Mouse (Mus musculus): Measurements from ENCODE around the gene Il1f9.
"Not testable (repeated sequence)": the region's sequence is repeated elsewhere in the genome, so short reads cannot be mapped to it uniquely, and the experiment has no call there.

Gene Il1f9

DNA sequence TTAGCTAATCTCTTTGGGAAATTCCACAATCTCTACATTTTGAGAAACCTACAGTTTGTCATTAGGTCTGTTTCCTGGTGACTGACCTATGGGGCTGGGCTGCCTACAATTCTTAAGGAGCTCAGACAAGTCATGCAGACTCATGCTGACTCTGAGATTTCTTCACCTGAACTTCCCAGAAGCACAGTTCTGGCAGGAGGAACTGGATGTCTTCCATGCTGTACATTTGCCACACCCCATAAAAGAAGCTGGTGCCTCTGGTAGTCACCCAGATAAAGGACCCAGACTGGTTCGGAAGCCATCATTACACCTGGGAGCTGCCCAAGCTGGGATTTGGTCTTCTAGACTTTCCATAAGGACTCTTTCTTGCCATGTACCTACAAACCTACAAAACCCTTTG, at the start of gene Il1f9:
Gene Il1f9 (plus strand): TSS at position 301 of the 400 bp plus-strand sequence.
- no peak for DNase-seq (ENCODE audit: low read depth, low spot score)

DNA sequence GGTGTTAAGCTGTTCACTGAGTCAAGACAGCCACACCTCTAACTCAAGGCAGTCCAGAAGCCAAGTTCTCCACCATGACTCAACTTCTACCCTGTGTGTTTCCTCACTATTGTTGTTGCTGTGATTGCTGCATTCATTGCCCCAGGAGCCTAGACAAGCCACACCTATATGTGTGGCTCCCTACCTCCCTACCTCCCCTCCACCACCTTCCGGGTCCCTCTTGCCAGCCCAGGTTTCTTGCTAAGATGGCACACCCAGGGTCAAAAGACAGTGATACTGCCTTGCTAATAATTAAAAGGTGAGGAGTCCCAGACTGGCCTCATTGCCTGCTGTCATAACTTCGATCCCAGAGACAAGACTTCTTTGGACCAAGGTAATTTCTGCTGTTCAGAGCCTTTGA, 33.4 kb upstream of the Il1f9 start, which contains the start of gene Il1f8:
Gene Il1f8 (plus strand): TSS at position 301 of the 400 bp plus-strand sequence.
- DNase-seq (ENCODE audit: low read depth, low spot score): no peak

GRCm38 (mm10) chr2:24181683-24182331, 4.5 kb upstream of the Il1f9 start:
- DNase-seq (ENCODE audit: low read depth, low spot score): peak; percentile 38

DNA sequence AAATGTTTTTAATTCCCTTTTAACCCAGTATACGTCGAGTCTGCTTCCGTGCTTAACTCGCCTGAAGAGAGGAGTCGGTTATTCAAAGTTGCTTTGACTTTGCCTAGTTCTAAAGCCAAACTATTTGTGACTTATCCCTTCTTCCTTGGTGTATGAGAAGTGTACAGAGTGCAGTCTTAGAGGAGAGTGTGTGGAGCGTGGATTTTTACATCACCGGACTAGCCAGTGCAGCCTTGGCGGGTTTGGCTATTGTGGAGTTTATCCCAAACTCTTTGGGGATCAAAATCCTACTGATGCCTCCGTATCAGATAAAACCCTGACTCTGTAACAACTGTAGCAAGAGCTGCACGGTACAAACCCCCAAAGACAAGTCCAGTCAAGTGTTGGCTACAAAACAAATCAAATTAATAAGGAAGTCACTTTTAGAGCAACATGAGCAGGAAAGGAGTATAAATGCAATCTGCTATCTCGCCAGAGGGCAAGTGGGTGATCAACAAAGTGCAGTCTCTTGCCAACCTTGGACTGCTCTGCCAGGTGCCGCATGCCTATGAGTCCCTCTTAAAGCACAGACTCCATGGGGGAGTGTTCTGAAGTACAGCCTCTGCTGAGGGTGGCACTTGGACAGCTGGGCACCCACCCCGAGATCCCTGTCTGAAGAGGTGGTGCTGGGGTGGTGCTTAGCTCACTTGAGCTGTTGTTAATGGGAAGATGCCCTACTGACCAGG, 3.7 kb upstream of the Il1f9 start:
- not testable (repeated sequence) for DNase-seq (ENCODE audit: low read depth, low spot score)

- DNase-seq (ENCODE audit: low read depth, low spot score): not testable (repeated sequence)
Measured at GRCm38 (mm10) chr2:24184092-24184491, 2.2 kb upstream of the Il1f9 start.

GRCm38 (mm10) chr2:24187585-24187984, 1.3 kb downstream of the Il1f9 start:
- no peak for DNase-seq (ENCODE audit: low read depth, low spot score)

- DNase-seq (ENCODE audit: low read depth, low spot score): no peak
Measured at GRCm38 (mm10) chr2:24188189-24188588, 1.9 kb downstream of the Il1f9 start.

DNA sequence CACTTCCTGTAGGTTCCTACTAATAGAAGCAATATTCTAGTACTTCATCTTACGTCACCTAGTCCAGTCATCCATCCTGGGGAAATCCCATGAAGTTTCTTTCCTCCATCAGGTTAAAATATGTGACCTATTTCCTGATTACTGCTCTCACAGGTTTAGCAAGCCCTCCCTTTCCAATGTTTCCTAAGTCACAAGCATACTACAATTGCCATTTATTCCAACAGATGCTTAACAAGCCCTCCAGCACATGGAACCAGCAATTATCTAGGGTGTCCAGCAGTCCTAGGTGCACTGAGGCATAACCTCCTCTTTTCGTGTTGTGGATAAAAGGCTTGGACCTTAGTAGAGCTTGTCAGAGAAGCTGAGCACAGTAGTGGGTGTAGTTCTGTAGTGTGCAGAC, 28.8 kb downstream of the Il1f9 start, which contains the start of gene Il1f6:
Gene Il1f6 (plus strand): TSS at position 301 of the 400 bp plus-strand sequence.
- no peak for DNase-seq (ENCODE audit: low read depth, low spot score)

GRCm38 (mm10) chr2:24227191-24227590, 40.9 kb downstream of the Il1f9 start:
- no peak for DNase-seq (ENCODE audit: low read depth, low spot score)
